Mouse (Mus musculus) embryonic facial prominence, embryonic 10.5 days (tissue): ENCODE measurements around the gene Scarf2. TPM values are rescaled to one million over a fixed set of nuclear protein-coding genes. Genes with fewer than 3 reads are reported as not detected.

Source experiments
- DNase-seq: peaks from one replicate; pipeline ENCODE4 v3.0.0-alpha.2; 2017; ENCODE audit warnings: low spot score
- H3K27ac ChIP-seq: fragments of 300-500 bp; sonication (generic); replicated peaks from 2 replicates; pipeline ENCODE4 v1.5.1; 2016; ENCODE audit warnings: mild to moderate bottlenecking
- H3K27me3 ChIP-seq: fragments of 300-500 bp; sonication (generic); replicated peaks from 2 replicates; pipeline ENCODE4 v1.6.1; 2016; ENCODE audit warnings: low read depth, mild to moderate bottlenecking; ENCODE audit not compliant: poor library complexity, severe bottlenecking
- H3K36me3 ChIP-seq: fragments of 300-500 bp; sonication (generic); replicated peaks from 2 replicates; pipeline ENCODE4 v1.6.1; 2016; ENCODE audit warnings: mild to moderate bottlenecking, moderate library complexity
- H3K4me1 ChIP-seq: fragments of 300-500 bp; sonication (generic); 2 replicates; pipeline ENCODE4 v1.6.1; 2016
- H3K4me3 ChIP-seq: fragments of 300-500 bp; sonication (generic); 2 replicates; pipeline ENCODE4 v1.5.1; 2016; ENCODE audit warnings: mild to moderate bottlenecking, moderate library complexity
- H3K9me3 ChIP-seq: fragments of 300-500 bp; sonication (generic); 2 replicates; pipeline ENCODE4 v1.6.1; 2016; ENCODE audit warnings: mild to moderate bottlenecking
- WGBS: fragments of 180-500 bp; shearing (Covaris S2); methylation state at CpG from one replicate; pipeline ENCODE4 v1.1.7; 2016; 5-methylcytosine and 5-hydroxymethylcytosine counted together
- polyA plus RNA-seq: library from polyadenylated mRNA; unstranded; fragments of >200 nt; fragmentation: Nextera tagmentation; extraction: Ambion mirVana; gene quantifications from 2 replicates; pipeline ENCODE4 v1.2.1, GENCODE M21; 2016

Scarf2 gene
- polyA plus RNA-seq, 1 experiment from 2014 or later, result 10.5 TPM

DNA sequence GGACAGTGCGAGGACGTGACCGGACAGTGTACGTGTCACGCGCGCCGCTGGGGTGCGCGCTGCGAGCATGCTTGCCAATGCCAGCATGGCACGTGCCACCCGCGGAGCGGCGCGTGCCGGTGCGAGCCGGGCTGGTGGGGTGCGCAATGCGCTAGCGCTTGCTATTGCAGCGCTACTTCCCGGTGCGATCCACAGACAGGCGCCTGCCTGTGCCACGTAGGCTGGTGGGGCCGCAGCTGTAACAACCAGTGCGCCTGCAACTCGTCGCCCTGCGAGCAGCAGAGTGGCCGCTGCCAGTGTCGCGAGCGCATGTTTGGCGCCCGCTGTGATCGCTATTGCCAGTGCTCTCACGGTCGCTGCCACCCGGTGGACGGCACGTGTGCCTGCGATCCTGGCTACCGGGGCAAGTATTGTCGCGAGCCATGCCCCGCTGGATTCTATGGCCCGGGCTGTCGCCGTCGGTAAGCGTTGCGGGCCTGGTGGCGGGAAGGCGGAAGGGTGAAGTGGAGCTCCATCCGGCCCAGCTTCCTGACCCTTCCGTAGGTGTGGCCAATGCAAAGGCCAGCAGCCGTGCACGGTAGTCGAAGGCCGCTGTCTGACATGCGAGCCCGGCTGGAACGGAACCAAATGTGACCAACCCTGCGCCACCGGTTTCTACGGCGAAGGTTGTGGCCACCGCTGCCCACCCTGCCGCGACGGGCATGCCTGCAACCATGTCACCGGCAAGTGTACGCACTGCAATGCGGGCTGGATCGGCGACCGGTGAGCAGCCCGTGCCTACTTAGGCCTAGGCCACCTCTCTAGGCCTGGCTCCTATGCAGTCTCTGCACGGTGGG is 6.0 kb downstream of the Scarf2 start:
- peaks cover 98% of the 10 kb centered on the region for H3K27me3 ChIP-seq
- peak; percentile 60 for DNase-seq
- no peaks in the 10 kb centered on the region for H3K9me3 ChIP-seq
- peak overlapping the region; percentile 44; the same call in 1 of the 2 replicates for H3K27ac ChIP-seq
- peak overlapping the region; percentile 56 for H3K4me3 ChIP-seq
- 2% methylated on average over 83 of the region's 83 CpGs for WGBS
- H3K4me1 ChIP-seq, result peaks cover 91% of the 10 kb centered on the region
- H3K36me3 ChIP-seq, result peaks cover 31% of the 10 kb centered on the region

DNA sequence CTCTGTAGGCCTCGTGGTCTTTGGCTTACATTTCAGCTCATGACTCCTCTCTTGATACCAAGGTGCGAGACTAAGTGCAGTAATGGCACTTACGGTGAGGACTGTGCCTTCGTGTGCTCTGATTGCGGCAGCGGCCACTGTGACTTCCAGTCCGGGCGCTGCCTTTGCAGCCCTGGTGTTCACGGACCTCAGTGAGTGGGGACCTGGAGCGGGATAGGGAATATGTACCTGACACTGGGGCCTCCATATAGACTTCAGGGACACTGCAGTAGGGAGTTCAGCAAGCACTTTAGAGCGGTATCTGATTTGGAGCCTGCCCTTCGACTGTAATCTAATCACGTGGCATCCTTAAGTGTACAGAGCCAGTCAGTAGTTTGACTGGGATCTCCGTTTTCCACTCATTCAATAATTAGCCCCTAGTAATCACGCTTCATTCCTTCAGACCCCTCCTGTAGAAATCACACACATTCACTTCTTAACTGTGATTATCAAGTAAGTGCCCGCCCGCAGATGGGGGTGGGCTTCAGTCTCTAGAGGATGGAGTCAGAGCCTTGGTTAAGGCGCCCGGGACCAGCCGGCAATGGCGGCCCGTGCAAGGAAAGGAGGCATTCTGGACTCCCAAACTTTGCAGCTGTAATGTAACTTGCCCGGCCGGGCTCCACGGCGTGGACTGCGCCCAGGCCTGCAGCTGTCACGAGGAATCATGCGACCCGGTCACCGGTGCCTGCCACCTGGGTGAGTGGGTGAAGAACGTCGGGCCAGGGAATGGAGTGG is 6.8 kb downstream of the Scarf2 start:
- peak overlapping the region; percentile 56 for H3K4me3 ChIP-seq
- H3K4me1 ChIP-seq, result peaks cover 90% of the 10 kb centered on the region
- peaks cover 96% of the 10 kb centered on the region for H3K27me3 ChIP-seq
- H3K9me3 ChIP-seq, result no peaks in the 10 kb centered on the region
- peaks cover 33% of the 10 kb centered on the region for H3K36me3 ChIP-seq
- 10% methylated on average over 33 of the region's 33 CpGs for WGBS
- H3K27ac ChIP-seq, result peak overlapping the region; percentile 66; the same call in 1 of the 2 replicates
- no peak for DNase-seq

DNA sequence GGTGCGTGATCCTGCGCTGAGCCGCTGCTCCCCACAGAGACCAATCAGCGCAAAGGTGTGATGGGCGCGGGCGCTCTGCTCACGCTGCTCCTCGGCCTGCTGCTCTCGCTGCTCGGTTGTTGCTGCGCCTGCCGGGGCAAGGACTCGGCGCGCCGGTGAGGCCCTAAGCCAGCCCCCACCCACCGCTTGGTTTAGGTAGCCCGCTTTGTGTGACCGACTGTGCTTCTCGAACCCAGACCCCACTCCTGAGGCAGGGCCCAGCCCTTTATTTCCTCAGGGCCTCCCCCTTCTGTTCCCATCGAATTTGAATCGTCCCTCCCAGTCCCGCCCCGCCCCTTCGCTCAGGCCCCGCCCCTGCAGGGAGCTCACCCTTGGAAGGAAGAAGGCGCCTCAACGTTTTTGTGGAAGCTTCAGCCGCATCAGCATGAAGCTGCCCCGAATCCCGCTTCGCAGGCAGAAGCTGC is 7.4 kb downstream of the Scarf2 start:
- peak overlapping the region; percentile 56 for H3K4me3 ChIP-seq
- H3K36me3 ChIP-seq, result peaks cover 33% of the 10 kb centered on the region
- H3K27me3 ChIP-seq, result peaks cover 96% of the 10 kb centered on the region
- WGBS, result 3% methylated on average over 33 of the region's 33 CpGs
- peaks cover 89% of the 10 kb centered on the region for H3K4me1 ChIP-seq
- H3K27ac ChIP-seq, result peak overlapping the region; percentile 66
- no peaks in the 10 kb centered on the region for H3K9me3 ChIP-seq
- DNase-seq, result peak; percentile 87

DNA sequence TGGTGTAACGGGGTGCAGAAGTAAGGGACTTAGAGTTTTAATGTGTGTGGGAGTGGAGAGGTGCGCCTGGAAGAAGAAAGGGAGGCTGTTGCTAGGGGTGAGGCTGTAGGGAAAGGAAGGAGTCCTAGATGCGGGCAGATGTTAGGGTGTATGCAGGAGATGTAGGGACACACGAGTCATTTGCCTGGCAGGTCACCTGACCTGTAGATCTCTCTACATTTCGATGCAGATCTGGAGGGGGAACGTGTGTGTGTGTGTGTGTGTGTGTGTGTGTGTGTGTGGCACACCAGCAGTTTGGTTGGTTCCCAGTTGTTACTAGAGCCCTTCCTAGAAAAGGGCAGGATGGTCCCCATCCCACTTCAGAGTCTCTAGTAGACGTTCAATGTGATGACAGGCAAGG is 7.9 kb downstream of the Scarf2 start:
- Histone ChIP-seq H3K4me3 (peak overlapping the region; percentile 56), H3K4me1 (peaks cover 88% of the 10 kb centered on the region), H3K27me3 (peaks cover 96% of the 10 kb centered on the region), H3K36me3 (peaks cover 33% of the 10 kb centered on the region), H3K9me3 (no peaks in the 10 kb centered on the region), H3K27ac (peak overlapping the region; percentile 66; the same call in 1 of the 2 replicates)
- DNase-seq, result no peak
- WGBS, result 14% methylated on average over 7 of the region's 7 CpGs

DNA sequence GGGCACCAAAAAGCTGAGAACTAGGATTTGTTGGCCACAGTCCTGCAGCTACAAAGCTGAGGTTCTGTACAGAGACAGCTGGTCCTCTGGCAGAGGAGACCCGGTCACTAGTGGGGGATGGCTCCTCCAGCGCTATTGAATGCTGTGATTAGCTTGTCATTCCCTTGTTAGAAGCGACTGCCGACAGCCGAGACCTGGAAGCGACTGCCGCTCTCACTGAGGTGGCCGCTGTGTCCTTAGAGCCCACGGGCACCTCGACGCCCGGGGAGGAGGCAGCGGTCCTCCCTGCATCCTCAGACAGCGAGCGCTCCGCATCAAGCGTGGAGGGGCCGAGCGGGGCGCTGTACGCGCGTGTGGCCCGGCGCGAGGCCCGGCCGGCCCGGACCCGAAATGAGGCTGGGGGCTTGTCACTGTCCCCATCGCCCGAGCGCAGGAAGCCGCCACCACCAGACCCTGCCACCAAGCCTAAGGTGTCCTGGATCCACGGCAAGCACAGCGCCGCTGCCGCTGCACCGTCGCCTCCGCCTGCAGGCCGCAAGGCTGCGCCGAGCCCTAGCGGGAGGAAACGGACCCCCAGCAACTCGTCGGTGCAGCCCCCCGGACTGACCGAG is 9.6 kb downstream of the Scarf2 start:
- WGBS, result 3% methylated on average over 50 of the region's 50 CpGs
- H3K27me3 ChIP-seq, result peaks cover 93% of the 10 kb centered on the region
- peaks cover 90% of the 10 kb centered on the region for H3K4me1 ChIP-seq
- H3K27ac ChIP-seq, result peak overlapping the region; percentile 89
- peaks cover 33% of the 10 kb centered on the region for H3K36me3 ChIP-seq
- DNase-seq, result peak; percentile 30
- H3K9me3 ChIP-seq, result no peaks in the 10 kb centered on the region
- H3K4me3 ChIP-seq, result peak overlapping the region; percentile 67

DNA sequence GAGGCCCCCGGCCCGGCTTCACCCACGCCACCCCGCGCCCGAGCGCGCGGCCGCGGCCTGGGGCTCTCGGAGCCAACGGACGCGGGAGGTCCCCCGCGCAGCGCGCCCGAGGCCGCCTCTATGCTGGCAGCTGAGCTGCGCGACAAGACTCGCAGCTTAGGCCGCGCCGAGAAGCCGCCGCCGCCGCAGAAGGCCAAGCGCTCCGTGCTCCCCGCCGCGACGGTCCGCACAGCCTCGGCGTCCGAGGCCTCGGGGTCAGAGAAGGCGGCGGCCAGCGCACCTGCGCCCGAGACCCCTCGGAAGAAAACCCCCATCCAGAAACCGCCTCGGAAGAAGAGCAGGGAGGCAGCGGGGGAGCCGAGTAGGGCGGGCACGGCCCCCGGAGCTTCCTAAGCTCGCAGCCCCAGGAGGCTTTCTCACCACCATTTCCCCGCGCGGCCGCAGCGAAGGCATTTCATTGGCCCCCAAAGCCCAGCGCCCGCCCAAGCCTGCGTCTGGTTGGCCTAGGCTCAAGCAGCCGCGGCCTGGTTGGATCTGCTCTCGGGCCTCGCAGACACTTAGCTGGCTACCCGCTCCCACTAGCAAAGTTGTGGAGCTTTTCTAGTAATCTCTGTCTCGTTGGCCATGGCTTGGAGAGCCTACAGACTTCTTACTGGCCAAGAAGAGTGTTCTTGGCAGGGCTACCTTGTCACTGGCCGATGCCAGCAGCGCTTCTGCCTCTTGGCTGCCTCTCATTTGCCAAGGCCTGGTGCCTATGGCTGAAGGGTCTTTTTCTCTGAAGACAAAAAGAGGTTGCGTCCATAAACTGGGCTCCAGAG is 10.3 kb downstream of the Scarf2 start:
- Histone ChIP-seq H3K4me3 (peak overlapping the region; percentile 67), H3K9me3 (no peaks in the 10 kb centered on the region), H3K27ac (peak overlapping the region; percentile 89), H3K4me1 (peaks cover 85% of the 10 kb centered on the region), H3K27me3 (peaks cover 87% of the 10 kb centered on the region), H3K36me3 (peaks cover 33% of the 10 kb centered on the region)
- WGBS, result 2% methylated on average over 73 of the region's 73 CpGs
- DNase-seq, result peak; percentile 93

DNA sequence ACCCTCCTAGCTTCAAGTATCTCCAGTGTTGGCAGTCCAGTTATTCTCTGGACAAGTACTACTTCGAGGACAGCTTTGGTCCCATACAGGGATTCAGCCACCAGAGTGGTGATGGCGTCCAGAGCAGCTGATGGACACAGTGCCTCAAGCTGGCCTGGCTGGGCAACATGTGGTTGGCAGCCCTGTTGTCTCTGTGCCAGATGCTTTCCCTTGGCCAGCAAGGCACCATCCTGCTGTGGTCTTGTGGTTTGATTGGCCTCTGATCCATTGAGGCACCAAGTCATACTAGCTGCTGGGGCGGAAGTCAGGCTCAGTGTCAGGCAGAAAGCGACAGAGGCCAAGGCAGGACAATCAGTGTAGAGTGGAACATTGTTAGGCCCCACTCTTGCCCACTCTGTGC is 12.0 kb downstream of the Scarf2 start:
- peaks cover 23% of the 10 kb centered on the region for H3K36me3 ChIP-seq
- peaks cover 70% of the 10 kb centered on the region for H3K4me1 ChIP-seq
- no peaks in the 10 kb centered on the region for H3K9me3 ChIP-seq
- peak overlapping the region; percentile 31; the same call in 1 of the 2 replicates for H3K4me3 ChIP-seq
- H3K27me3 ChIP-seq, result peaks cover 87% of the 10 kb centered on the region
- peak overlapping the region; percentile 90 for H3K27ac ChIP-seq
- no peak for DNase-seq
- WGBS, result 77% methylated on average over 4 of the region's 4 CpGs

DNA sequence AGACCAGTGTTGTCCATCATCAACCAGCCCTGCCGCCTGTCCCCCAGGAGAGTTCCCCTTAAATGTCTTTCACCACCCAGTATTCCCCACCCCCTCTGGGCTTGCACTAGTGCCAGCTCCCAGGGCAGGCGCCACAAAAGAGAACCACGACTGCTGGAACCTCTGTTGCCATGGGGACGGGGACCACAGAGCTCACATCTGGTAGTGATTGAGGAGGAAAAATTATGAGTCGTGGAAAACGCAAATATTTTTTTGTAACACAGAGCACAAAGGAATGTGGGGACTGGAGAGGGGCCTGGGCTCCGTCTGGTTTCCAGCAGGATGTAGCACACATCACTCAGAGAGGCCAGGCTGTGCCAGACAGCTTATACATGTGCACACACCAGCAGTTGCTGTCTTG is 12.6 kb downstream of the Scarf2 start:
- 13% methylated on average over 7 of the region's 7 CpGs for WGBS
- Histone ChIP-seq H3K4me1 (peaks cover 64% of the 10 kb centered on the region), H3K27ac (peak overlapping the region; percentile 90), H3K4me3 (peak overlapping the region; percentile 31; the same call in 1 of the 2 replicates), H3K36me3 (peaks cover 22% of the 10 kb centered on the region), H3K27me3 (peaks cover 87% of the 10 kb centered on the region), H3K9me3 (no peaks in the 10 kb centered on the region)
- peak; percentile 90 for DNase-seq

DNA sequence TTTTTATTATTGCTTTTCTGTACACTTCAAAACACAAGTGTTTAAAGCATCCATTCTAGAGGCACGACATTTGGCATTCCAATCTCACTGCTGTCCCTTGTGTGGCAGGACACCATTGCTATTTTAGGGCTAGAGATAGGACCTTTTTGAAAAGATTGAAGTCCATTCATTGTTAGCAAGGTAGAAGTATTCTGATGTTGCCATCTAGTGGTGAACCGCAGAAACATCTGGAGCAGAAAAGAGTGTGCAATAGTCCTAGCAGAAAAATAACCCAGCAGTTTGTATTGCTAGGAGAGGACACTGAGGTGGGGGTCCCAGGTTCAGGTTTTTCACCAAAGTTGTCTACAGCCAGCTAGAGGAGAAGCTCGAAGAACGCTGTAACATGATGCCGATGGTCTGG is 15.0 kb downstream of the Scarf2 start:
- no peak for DNase-seq
- Histone ChIP-seq H3K27ac (no peak overlapping the region), H3K4me1 (peaks cover 54% of the 10 kb centered on the region)

DNA sequence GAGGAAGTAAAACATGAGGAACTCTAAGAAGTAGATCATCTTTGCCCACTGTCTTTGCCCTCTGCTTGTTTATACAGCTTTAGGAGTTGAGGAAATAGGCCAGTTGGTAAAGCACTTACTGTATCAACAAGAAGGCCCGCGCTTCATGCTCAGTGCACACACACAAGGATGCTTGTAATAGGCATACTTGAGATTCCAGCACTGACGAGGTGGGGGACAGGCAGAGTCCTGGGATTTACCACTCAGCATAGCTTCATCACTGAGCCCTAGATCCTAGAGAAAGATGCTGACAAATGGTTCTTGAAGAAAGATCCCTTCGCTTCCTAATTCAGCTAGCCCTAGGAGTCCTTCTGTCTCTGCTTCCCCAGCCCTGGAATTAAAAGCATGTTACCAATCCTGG is 16.1 kb downstream of the Scarf2 start:
- WGBS, result 52% methylated on average over 4 of the region's 4 CpGs
- Histone ChIP-seq H3K27me3 (peaks cover 86% of the 10 kb centered on the region), H3K27ac (no peak overlapping the region), H3K4me1 (peaks cover 43% of the 10 kb centered on the region), H3K9me3 (no peaks in the 10 kb centered on the region), H3K4me3 (no peak overlapping the region), H3K36me3 (0 out of 2 replicates have a peak, but pooled peaks cover under 1% of the 10 kb centered on the region)
- no peak for DNase-seq

More for the DNA sequence above, 15.0 kb downstream of the Scarf2 start:
- WGBS, result 5% methylated on average over 5 of the region's 5 CpGs
- H3K36me3 ChIP-seq, result peaks cover 7% of the 10 kb centered on the region; the same call in 1 of the 2 replicates
- H3K27me3 ChIP-seq, result peaks cover 86% of the 10 kb centered on the region
- no peaks in the 10 kb centered on the region for H3K9me3 ChIP-seq
- H3K4me3 ChIP-seq, result no peak overlapping the region

DNA sequence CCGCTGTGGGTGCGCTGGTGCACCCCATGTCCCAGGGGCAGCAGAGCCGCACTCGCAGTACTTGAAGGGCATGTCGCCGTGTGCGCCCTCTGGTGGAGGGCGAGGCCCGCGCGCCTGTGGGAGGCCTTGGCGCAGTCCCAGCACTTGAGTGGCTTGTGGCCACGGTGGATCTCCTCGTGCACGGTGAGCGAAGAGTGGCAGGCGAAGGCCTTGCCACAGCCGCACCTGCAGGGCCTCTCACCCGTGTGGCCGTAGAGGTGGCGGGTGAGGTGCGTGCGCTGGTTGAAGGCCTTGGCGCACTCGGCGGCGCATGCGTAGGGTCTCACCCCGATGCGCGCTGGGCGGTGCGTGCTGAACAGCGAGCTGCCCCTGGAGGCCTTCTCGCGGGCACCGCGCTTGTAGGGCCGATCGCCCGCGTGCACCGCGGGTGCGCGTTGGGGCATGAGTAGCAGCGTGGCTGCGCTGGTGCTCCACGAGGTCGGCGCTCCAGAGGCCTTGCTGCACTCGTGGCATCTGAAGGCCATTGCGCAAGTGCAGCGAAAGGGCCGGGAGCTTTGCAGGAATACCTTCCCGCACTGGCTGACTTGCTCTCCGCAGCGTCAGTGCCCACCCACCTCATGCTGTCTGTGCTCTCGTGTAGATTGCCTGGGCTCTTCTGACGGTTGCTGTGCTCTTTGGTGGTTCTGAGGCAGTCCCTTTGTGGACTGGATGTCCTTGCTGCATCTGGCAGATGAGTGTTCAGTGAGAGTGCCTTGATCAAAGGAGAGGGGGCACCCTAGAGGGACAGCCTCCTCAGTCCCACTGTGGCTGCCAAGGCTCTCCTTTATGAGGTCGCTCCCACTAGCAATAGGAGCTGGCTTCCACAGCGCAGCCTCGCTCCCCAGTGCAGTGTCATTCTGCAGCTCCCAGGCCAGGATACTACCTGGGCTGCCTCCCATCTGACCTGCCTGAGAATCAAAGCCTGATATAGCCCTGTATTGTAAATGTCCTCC is 18.6 kb downstream of the Scarf2 start:
- H3K4me3 ChIP-seq, result peak overlapping the region; percentile 64
- H3K9me3 ChIP-seq, result no peaks in the 10 kb centered on the region
- peaks cover 20% of the 10 kb centered on the region for H3K4me1 ChIP-seq
- no peaks in the 10 kb centered on the region for H3K36me3 ChIP-seq
- DNase-seq, result peak; percentile 88
- peaks cover 66% of the 10 kb centered on the region for H3K27me3 ChIP-seq
- 2% methylated on average over 63 of the region's 63 CpGs for WGBS
- peak overlapping the region; percentile 86 for H3K27ac ChIP-seq
